Mouse (Mus musculus) spleen, adult 2 months (tissue): Measurements from ENCODE around the gene Rad54l2.

ENCODE experiments used
- CTCF ChIP-seq: fragments of 200-500 bp; IDR thresholded peaks from 2 replicates; pipeline ENCODE4 v1.5.1; 2011; ENCODE audit warnings: mild to moderate bottlenecking, inconsistent platforms; ENCODE audit not compliant: insufficient read depth, insufficient read length, insufficient replicate concordance; ENCODE audit errors: extremely low read depth
- POLR2A ChIP-seq: fragments of 200-500 bp; IDR thresholded peaks from 2 replicates; pipeline ENCODE4 v1.6.1; 2011; ENCODE audit warnings: low read depth, low read length, inconsistent platforms

- TF ChIP-seq POLR2A (no peak), CTCF (no peak)
Measured at GRCm38 (mm10) chr9:106777423-106777822, 11.6 kb downstream of the Rad54l2 start.
